Mouse (Mus musculus) heart, embryonic 10.5 days (tissue): ENCODE measurements around the gene Txnrd3. TPM values are rescaled to one million over a fixed set of nuclear protein-coding genes. Genes with fewer than 3 reads are reported as not detected.

ENCODE experiments used
- DNase-seq: peaks from one replicate; pipeline ENCODE4 v3.0.0-alpha.2; 2017; ENCODE audit warnings: low spot score
- H3K27ac ChIP-seq: fragments of 300-500 bp; sonication (generic); 2 replicates; pipeline ENCODE4 v1.5.1; 2016; ENCODE audit warnings: mild to moderate bottlenecking
- H3K27me3 ChIP-seq: fragments of 300-500 bp; sonication (generic); 2 replicates; pipeline ENCODE4 v1.6.1; 2016; ENCODE audit warnings: mild to moderate bottlenecking; ENCODE audit not compliant: poor library complexity, insufficient read depth, severe bottlenecking
- H3K36me3 ChIP-seq: fragments of 300-500 bp; sonication (generic); 2 replicates; pipeline ENCODE4 v1.6.1; 2016; ENCODE audit warnings: mild to moderate bottlenecking, moderate library complexity
- H3K4me1 ChIP-seq: fragments of 300-500 bp; sonication (generic); 2 replicates; pipeline ENCODE4 v1.6.1; 2016; ENCODE audit warnings: mild to moderate bottlenecking
- H3K4me3 ChIP-seq: fragments of 300-500 bp; sonication (generic); 2 replicates; pipeline ENCODE4 v1.5.1; 2016; ENCODE audit warnings: mild to moderate bottlenecking, moderate library complexity
- H3K9me3 ChIP-seq: fragments of 300-500 bp; sonication (generic); 2 replicates; pipeline ENCODE4 v1.6.1; 2016; ENCODE audit warnings: mild to moderate bottlenecking, moderate library complexity
- WGBS: fragments of 180-500 bp; shearing (Covaris S2); methylation state at CpG from one replicate; pipeline ENCODE4 v1.1.7; 2016; 5-methylcytosine and 5-hydroxymethylcytosine counted together
- polyA plus RNA-seq: library from polyadenylated mRNA; unstranded; fragments of >200 nt; fragmentation: Nextera tagmentation; extraction: Ambion mirVana; gene quantifications from 2 replicates; pipeline ENCODE4 v1.2.1, GENCODE M21; 2016

The Txnrd3 gene
- 8.7 and 10.3 TPM in 2 replicates for polyA plus RNA-seq

GRCm38 (mm10) chr6:89643798-89644270 is at the start of gene Txnrd3:
Gene Txnrd3 (plus strand): TSS chr6:89643988.
- no peaks in the 10 kb centered on the region for H3K27me3 ChIP-seq
- under 1% methylated on average over 51 of the region's 51 CpGs for WGBS
- H3K36me3 ChIP-seq = no peaks in the 10 kb centered on the region
- no peaks in the 10 kb centered on the region for H3K9me3 ChIP-seq
- peak within 1 kb of the TSS; percentile 89 for H3K27ac ChIP-seq
- peaks cover 12% of the 10 kb centered on the region for H3K4me1 ChIP-seq
- H3K4me3 ChIP-seq = peak within 1 kb of the TSS; percentile 83
- peak; percentile 95 for DNase-seq

GRCm38 (mm10) chr6:89595018-89595776 is 48.6 kb upstream of the Txnrd3 start, which contains the start of gene Chchd6:
Gene Chchd6 (minus strand): TSS chr6:89595652.
- H3K9me3 ChIP-seq = no peaks in the 10 kb centered on the region
- H3K4me3 ChIP-seq = peak within 1 kb of the TSS; percentile 67
- WGBS = 1% methylated on average over 56 of the region's 56 CpGs
- H3K27ac ChIP-seq = peak within 1 kb of the TSS; percentile 63
- DNase-seq = peak; percentile 98
- no peaks in the 10 kb centered on the region for H3K36me3 ChIP-seq
- H3K27me3 ChIP-seq = no peaks in the 10 kb centered on the region
- peaks cover 4% of the 10 kb centered on the region; the same call in 1 of the 2 replicates for H3K4me1 ChIP-seq

DNA sequence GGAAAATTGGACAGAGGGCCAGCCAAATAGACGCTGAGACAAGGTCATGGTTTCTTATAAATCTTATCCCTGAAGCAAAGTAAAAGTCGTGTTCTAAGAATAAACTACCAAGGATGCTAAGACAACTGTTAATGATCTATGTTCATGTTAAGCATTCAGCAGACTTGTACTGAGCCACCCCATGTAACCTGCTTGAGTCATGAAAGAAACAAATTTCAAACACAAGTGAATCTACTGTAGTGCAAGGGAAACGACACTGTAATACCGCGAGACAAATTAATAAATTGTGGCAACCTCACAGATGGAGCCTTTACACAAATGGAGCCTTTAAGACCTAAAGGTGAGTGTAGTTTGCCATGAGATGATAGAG is 48.0 kb upstream of the Txnrd3 start:
- Histone ChIP-seq H3K36me3 (no peaks in the 10 kb centered on the region), H3K9me3 (no peaks in the 10 kb centered on the region), H3K4me1 (peaks cover 4% of the 10 kb centered on the region; the same call in 1 of the 2 replicates), H3K4me3 (peak overlapping the region; percentile 67), H3K27ac (peak overlapping the region; percentile 63; the same call in 1 of the 2 replicates), H3K27me3 (no peaks in the 10 kb centered on the region)
- DNase-seq = no peak
- 21% methylated on average over 5 of the region's 5 CpGs for WGBS

DNA sequence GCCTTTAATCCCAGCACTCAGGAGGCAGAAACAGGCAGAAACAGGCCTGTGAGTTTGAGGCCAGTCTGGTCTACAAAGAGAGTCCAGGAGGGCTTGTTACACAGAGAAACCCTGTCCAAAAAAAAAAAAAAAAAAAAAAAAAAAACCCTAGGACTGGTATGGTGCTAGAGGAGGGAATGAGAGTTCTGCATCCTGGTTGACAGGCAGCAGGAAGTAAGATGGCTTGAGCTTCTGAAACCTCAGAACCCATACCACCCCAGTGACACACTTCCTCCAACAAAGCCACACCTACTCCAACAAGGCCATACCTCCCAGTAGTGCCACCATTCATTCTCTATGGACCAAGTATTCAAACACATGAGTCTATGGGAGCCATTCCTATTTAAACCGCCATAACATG is 47.3 kb upstream of the Txnrd3 start:
- Histone ChIP-seq H3K9me3 (no peaks in the 10 kb centered on the region), H3K4me1 (peaks cover 4% of the 10 kb centered on the region; the same call in 1 of the 2 replicates), H3K27ac (no peak overlapping the region), H3K36me3 (no peaks in the 10 kb centered on the region), H3K4me3 (no peak overlapping the region), H3K27me3 (no peaks in the 10 kb centered on the region)
- DNase-seq = peak; percentile 42
- 91% methylated on average over 1 of the region's 1 CpGs for WGBS

GRCm38 (mm10) chr6:89606096-89606495 is 37.7 kb upstream of the Txnrd3 start:
- Histone ChIP-seq H3K4me1 (no peaks in the 10 kb centered on the region), H3K4me3 (no peak overlapping the region), H3K36me3 (no peaks in the 10 kb centered on the region), H3K9me3 (no peaks in the 10 kb centered on the region), H3K27me3 (no peaks in the 10 kb centered on the region), H3K27ac (no peak overlapping the region)
- peak; percentile 53 for DNase-seq
- WGBS = 68% methylated on average over 3 of the region's 3 CpGs

- no peak overlapping the region for H3K4me3 ChIP-seq
- H3K4me1 ChIP-seq = no peaks in the 10 kb centered on the region
- no peak overlapping the region for H3K27ac ChIP-seq
- H3K9me3 ChIP-seq = no peaks in the 10 kb centered on the region
- no peaks in the 10 kb centered on the region for H3K36me3 ChIP-seq
- 42% methylated on average over 4 of the region's 4 CpGs for WGBS
- peak; percentile 36 for DNase-seq
- H3K27me3 ChIP-seq = no peaks in the 10 kb centered on the region
These were observed 35.8 kb upstream of the Txnrd3 start for GRCm38 (mm10) chr6:89607999-89608398.

DNA sequence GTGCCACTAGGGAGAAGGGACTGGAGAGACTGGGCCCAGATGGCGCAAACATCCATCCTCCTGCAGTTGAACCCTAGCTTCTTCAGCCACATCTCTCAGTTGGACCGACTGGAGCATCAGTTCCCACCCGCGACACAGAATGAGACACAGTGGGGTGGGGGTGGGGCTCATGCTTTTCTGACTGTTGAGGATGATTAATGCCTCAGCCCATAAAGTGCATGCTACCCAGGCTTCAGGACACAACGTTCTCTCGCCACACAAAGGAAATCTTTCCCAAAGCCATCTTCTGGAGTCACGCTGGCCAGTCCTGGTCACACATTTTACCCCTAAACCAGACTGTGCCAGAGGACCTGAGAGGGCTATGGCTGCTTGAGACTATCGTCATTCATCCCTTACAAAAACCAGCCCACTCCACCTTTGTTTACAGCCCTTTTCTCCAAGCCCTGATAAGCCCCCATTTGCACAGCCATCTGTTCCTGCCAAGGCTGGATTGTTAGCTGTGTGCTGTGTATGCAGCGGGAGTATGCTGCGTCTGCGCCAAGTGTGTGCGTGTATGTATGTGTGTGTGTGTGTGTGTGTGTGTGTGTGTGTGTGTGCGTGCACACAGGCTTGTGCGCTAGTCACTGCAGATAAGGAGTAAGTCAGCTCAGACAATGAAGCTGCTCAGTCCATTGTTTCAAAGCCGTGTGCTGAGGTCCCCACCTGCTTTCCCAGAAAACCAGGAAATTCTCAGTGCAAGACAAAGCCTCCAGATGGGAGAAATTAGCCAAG is 30.3 kb upstream of the Txnrd3 start:
- H3K36me3 ChIP-seq = no peaks in the 10 kb centered on the region
- H3K27ac ChIP-seq = 0 out of 2 replicates have a peak overlapping the region, but pooled peaks have one; percentile 4
- WGBS = 58% methylated on average over 15 of the region's 15 CpGs
- no peak overlapping the region for H3K4me3 ChIP-seq
- DNase-seq = no peak
- no peaks in the 10 kb centered on the region for H3K9me3 ChIP-seq
- H3K4me1 ChIP-seq = peaks cover 8% of the 10 kb centered on the region; the same call in 1 of the 2 replicates
- H3K27me3 ChIP-seq = no peaks in the 10 kb centered on the region

GRCm38 (mm10) chr6:89614107-89614471 is 29.7 kb upstream of the Txnrd3 start:
- DNase-seq = no peak
- H3K9me3 ChIP-seq = no peaks in the 10 kb centered on the region
- H3K27me3 ChIP-seq = no peaks in the 10 kb centered on the region
- no peak overlapping the region for H3K4me3 ChIP-seq
- peaks cover 8% of the 10 kb centered on the region; the same call in 1 of the 2 replicates for H3K4me1 ChIP-seq
- H3K36me3 ChIP-seq = no peaks in the 10 kb centered on the region
- H3K27ac ChIP-seq = 0 out of 2 replicates have a peak overlapping the region, but pooled peaks have one; percentile 4
- 32% methylated on average over 2 of the region's 2 CpGs for WGBS

- DNase-seq = no peak
- Histone ChIP-seq H3K36me3 (no peaks in the 10 kb centered on the region), H3K4me3 (no peak overlapping the region), H3K27ac (no peak overlapping the region), H3K9me3 (no peaks in the 10 kb centered on the region), H3K4me1 (peaks cover 8% of the 10 kb centered on the region; the same call in 1 of the 2 replicates), H3K27me3 (no peaks in the 10 kb centered on the region)
- whole genome bisulfite sequencing = 58% methylated on average over 7 of the region's 7 CpGs
These were observed 29.0 kb upstream of the Txnrd3 start for GRCm38 (mm10) chr6:89614596-89615372.

DNA sequence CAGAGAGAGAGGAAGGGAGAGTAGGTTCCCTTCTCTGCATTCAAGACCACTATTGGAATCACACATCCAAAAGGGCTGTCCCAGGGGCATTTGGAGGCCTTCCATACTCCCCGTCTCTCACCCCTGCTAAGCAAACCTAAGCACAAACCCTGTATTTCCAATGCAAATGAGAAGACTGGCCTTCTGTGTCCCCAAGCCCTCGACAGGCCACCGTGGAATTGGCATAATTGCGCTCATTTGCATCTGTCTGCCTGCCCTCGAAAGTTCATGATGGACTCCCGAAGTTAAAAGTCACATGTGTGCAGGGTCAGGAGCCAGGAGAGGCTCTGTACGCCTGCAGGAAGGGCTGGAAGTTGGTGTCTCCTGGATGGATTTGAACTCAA is 28.4 kb upstream of the Txnrd3 start:
- Histone ChIP-seq H3K27ac (no peak overlapping the region), H3K27me3 (no peaks in the 10 kb centered on the region), H3K4me3 (no peak overlapping the region), H3K36me3 (no peaks in the 10 kb centered on the region), H3K9me3 (no peaks in the 10 kb centered on the region), H3K4me1 (peaks cover 8% of the 10 kb centered on the region; the same call in 1 of the 2 replicates)
- peak; percentile 64 for DNase-seq
- WGBS = 53% methylated on average over 7 of the region's 7 CpGs

DNA sequence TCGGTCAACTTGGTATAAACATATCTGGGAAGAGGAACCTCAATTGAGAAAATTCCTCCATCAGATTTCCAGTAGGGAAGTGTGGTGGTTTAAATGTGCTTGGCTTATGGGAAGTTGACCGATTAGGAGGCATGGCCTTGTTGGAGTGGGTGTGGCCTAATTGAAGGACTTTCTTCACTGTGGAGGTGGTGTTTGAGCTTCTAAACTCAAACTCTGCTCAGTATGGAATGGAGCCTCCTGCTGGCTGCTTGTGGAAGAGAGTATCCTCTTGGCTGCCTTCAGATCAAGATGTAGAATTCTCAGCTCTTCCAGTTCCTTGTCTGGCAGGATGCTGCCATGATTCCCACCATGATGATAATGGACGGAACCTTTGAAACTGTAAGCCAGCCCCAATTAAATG is 21.1 kb upstream of the Txnrd3 start:
- no peaks in the 10 kb centered on the region for H3K36me3 ChIP-seq
- 75% methylated on average over 3 of the region's 3 CpGs for WGBS
- H3K4me1 ChIP-seq = no peaks in the 10 kb centered on the region
- no peak overlapping the region for H3K27ac ChIP-seq
- DNase-seq = no peak
- no peaks in the 10 kb centered on the region for H3K9me3 ChIP-seq
- no peak overlapping the region for H3K4me3 ChIP-seq
- no peaks in the 10 kb centered on the region for H3K27me3 ChIP-seq

- Histone ChIP-seq H3K27me3 (0 out of 2 replicates have a peak, but pooled peaks cover 17% of the 10 kb centered on the region), H3K4me1 (peaks cover 4% of the 10 kb centered on the region), H3K36me3 (no peaks in the 10 kb centered on the region), H3K27ac (no peak overlapping the region), H3K9me3 (no peaks in the 10 kb centered on the region), H3K4me3 (no peak overlapping the region)
- 67% methylated on average over 8 of the region's 8 CpGs for whole genome bisulfite sequencing
- DNase-seq = no peak
These were observed 15.6 kb upstream of the Txnrd3 start for GRCm38 (mm10) chr6:89628045-89628785.
